Mouse (Mus musculus): ENCODE data around the gene Arhgap22. TPM values are rescaled to one million over a fixed set of nuclear protein-coding genes. Genes with fewer than 3 reads are reported as not detected.

Arhgap22 gene
- polyA plus RNA-seq, 1 experiment from 2014 or later: 9.3 TPM

Other genes with a start within 250 kb of the Arhgap22 start
- 0.23 and 0.39 TPM in 2 replicates for gene Lrrc18, start 222.6 kb upstream of the Arhgap22 start, polyA plus RNA-seq (2016; fragmentation: Nextera tagmentation; extraction: Ambion mirVana)
- 0.23 and 0.27 TPM in 2 replicates for gene Wdfy4, start 28.5 kb upstream of the Arhgap22 start, polyA plus RNA-seq (2016; fragmentation: Nextera tagmentation; extraction: Ambion mirVana)
- 14.9 and 19.0 TPM in 2 replicates for gene Mapk8, start 233.1 kb downstream of the Arhgap22 start, polyA plus RNA-seq (2016; fragmentation: Nextera tagmentation; extraction: Ambion mirVana)